In the genomic region with DNA sequence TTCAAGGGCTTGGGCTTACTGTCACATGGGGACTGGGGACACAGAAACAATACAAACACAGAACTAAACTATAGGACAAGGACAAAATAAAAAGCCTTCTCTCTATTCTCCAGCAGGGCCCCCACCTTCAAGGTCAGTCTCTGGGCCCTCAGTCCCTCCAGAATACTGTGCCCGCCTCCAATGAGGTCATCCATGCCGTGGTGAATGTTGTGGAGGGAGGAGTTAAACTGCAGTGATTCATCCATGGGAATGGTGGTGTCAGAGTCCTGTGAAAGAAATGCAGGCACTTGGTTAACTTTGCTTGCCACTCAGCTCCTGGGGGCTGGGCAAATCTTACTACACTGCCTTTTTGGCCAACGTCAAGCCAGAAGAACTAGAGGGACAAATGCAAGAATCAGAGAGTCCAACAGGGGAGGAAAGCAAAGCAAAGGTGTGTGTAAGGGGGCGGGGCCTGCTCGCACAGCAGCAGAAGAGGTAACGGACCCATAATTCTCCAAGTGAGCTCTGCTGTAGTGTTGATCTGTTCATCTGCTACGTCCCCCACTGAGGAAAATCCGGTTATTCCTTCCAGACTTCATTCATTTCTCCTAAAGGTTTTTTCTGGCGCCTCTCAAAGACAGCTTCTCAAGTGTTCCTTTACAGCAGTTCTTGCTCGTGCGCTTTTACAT, we compare ENCODE assay signal across 25 mouse cellular contexts. TPM values are rescaled to one million over a fixed set of nuclear protein-coding genes. Genes with fewer than 3 reads are reported as not detected.
DNase-seq lines count a peak whose midpoint lies in the region; ATAC-seq and TF ChIP-seq lines count a peak whose summit lies in the region.
"Had no signal": no experiment of that assay in that cellular context is flagged by ENCODE, and none has a peak within 500 bp of the region (broad histone marks: within the 10 kb centered on the region; RNA-seq: fewer than 3 reads in every experiment).

No protein-coding gene starts in this region.

- peaks cover 6% of the 10 kb centered on the region for H3K79me2 ChIP-seq in myocyte (ENCODE audit: control insufficient read depth, insufficient read depth)

- ATAC-seq in heart, embryonic 12.5 days (ENCODE audit: insufficient number of reproducible peaks, low FRiP score): peak; percentile 34; the same call in 1 of the 2 replicates
- ATAC-seq: forebrain, postnatal 0 days; inflammation-experienced regulatory T-cells, adult 6 months had no signal

- peak overlapping the region; percentile 57 for H3K27ac ChIP-seq in heart, embryonic 12.5 days (ENCODE audit: poor library complexity, severe bottlenecking)
- H3K27ac ChIP-seq in thymus, adult 2 months (ENCODE audit: control insufficient read depth, insufficient read depth, low read length): no peak overlapping the region
- H3K27ac ChIP-seq: kidney, postnatal 0 days had no signal

- peaks cover 45% of the 10 kb centered on the region for H3K4me1 ChIP-seq in heart, embryonic 12.5 days (replicated peaks)
- H3K4me1 ChIP-seq in thymus, adult 2 months (replicated peaks; ENCODE audit: control insufficient read depth, insufficient read depth, low read length): peaks cover 11% of the 10 kb centered on the region; the same call in 1 of the 2 replicates

- H3K4me3 ChIP-seq in heart, embryonic 12.5 days: no peak overlapping the region
- no peak overlapping the region for H3K4me3 ChIP-seq in myocyte
- H3K4me3 ChIP-seq in thymus, adult 2 months (ENCODE audit: control insufficient read depth, insufficient read depth, low read length): no peak overlapping the region
- H3K4me3 ChIP-seq: erythroblast, embryonic 14.5 days had no signal

- no peak for TF ChIP-seq CTCF in thymus, adult 2 months (IDR thresholded peaks at IDR 0.05; ENCODE audit: borderline replicate concordance, control insufficient read depth, extremely low read depth, insufficient read depth, low read length, poor library complexity)

- H3ac ChIP-seq in myocyte (ENCODE audit: control insufficient read depth, insufficient read length): no peak overlapping the region

- no peaks in the 10 kb centered on the region for H3K27me3 ChIP-seq in heart, embryonic 12.5 days (replicated peaks)
- no peaks in the 10 kb centered on the region for H3K27me3 ChIP-seq in myocyte (ENCODE audit: control insufficient read depth, insufficient read depth, insufficient read length)
- H3K27me3 ChIP-seq in thymus, adult 2 months (ENCODE audit: control insufficient read depth, insufficient read depth, low read length): no peaks in the 10 kb centered on the region

- intact Hi-C loops in heart, postnatal 36 days (cut with DNase I): no loop called here
- intact Hi-C loops in gastrocnemius, postnatal 14 days (cut with DNase I; ENCODE audit: low total_unique reads): no loop called here

- no peak for DNase-seq in heart, postnatal 36 days
- peak; percentile 81 for DNase-seq in NIH3T3 (ENCODE audit: low read depth)
- DNase-seq in adrenal gland, postnatal 14 days: peak; percentile 86
- DNase-seq in gastrocnemius, postnatal 14 days: no peak
- no peak for DNase-seq in thymus, adult 2 months
- DNase-seq in T-cell, adult 2 months (ENCODE audit: low spot score): no peak
- DNase-seq: cerebellum, postnatal 10 days; forebrain, postnatal 0 days; layer of hippocampus, adult 9-11 months; liver; lung, adult 18-20 months; midbrain, embryonic 14.5 days; thymus, postnatal 36 days had no signal

- TF ChIP-seq POLR2A in myocyte (IDR thresholded peaks at IDR 0.05; ENCODE audit: insufficient read length, low read depth): no peak
- TF ChIP-seq POLR2A in thymus, adult 2 months (IDR thresholded peaks at IDR 0.05; ENCODE audit: control insufficient read depth, extremely low read depth, insufficient read depth, low read length, poor library complexity): no peak

- 0 out of 2 replicates have a peak overlapping the region, but pooled peaks have one; percentile 17 for H3K9ac ChIP-seq in heart, embryonic 12.5 days
- H3K9ac ChIP-seq: forebrain, postnatal 0 days had no signal

- no peaks in the 10 kb centered on the region for H3K9me3 ChIP-seq in heart, embryonic 12.5 days (replicated peaks)
- H3K9me3 ChIP-seq: G1E had no signal

- peaks cover 85% of the 10 kb centered on the region for H3K36me3 ChIP-seq in heart, embryonic 12.5 days
- peaks cover 45% of the 10 kb centered on the region for H3K36me3 ChIP-seq in myocyte (ENCODE audit: control insufficient read depth, insufficient read depth)
- peaks cover 67% of the 10 kb centered on the region for H3K36me3 ChIP-seq in thymus, adult 2 months (ENCODE audit: control insufficient read depth, insufficient read depth, low read length)

- H3K4me2 ChIP-seq in heart, embryonic 12.5 days: no peak overlapping the region
- H3K4me2 ChIP-seq in myocyte (ENCODE audit: low read depth): peak overlapping the region; percentile 56

- 71% methylated on average over 11 of the region's 11 CpGs for WGBS in heart, embryonic 12.5 days
- WGBS in thymus, adult 2 months: 96% methylated on average over 11 of the region's 11 CpGs

TF ChIP-seq in myocyte, 11 proteins besides CTCF, POLR2A, EP300 and RAD21:
- TF ChIP-seq USF1 (IDR thresholded peaks at IDR 0.05; ENCODE audit: low read depth) (no peak), SRF (IDR thresholded peaks at IDR 0.05; ENCODE audit: control insufficient read depth, insufficient read length, low read depth) (no peak), E2F4 (IDR thresholded peaks at IDR 0.05; ENCODE audit: insufficient read depth) (no peak), MAX (IDR thresholded peaks at IDR 0.05; ENCODE audit: low read depth) (no peak), REST (IDR thresholded peaks at IDR 0.05; ENCODE audit: insufficient read depth, insufficient read length) (no peak), MYOD1 (IDR thresholded peaks at IDR 0.05; ENCODE audit: control insufficient read depth in 1 of 3, insufficient read length in 2 of 3, low read depth in 2 of 3) (no peak), POLR2AphosphoS2 (IDR thresholded peaks at IDR 0.05; ENCODE audit: insufficient read length, low read depth) (no peak), CEBPB (IDR thresholded peaks at IDR 0.05; ENCODE audit: insufficient read depth, poor library complexity, severe bottlenecking) (no peak), TCF3 (IDR thresholded peaks at IDR 0.05; ENCODE audit: insufficient read length, low read depth) (no peak), MYOG (IDR thresholded peaks at IDR 0.05; ENCODE audit: control insufficient read depth in 1 of 3, insufficient read depth in 1 of 3, insufficient read length in 2 of 3, low read depth in 2 of 3) (no peak), TCF12 (IDR thresholded peaks at IDR 0.05; ENCODE audit: insufficient read depth, poor library complexity, severe bottlenecking) (no peak)

RNA-seq across cellular contexts. Expression of gene Gosr2, which starts 13.9 kb away (rescaled TPM):
- 69.7 and 69.9 TPM in 2 replicates for polyA plus RNA-seq in heart, embryonic 12.5 days (2016; fragmentation: Nextera tagmentation; extraction: Ambion mirVana)
- total RNA-seq in heart, postnatal 36 days (2021): 10 to 100 TPM; 34.7 to 34.9 TPM
- 72.3 and 74.8 TPM in 2 replicates for total RNA-seq in adrenal gland, postnatal 14 days (2021)
- 73.9 TPM for polyA plus RNA-seq in myocyte (2012; fragmentation: generic; extraction: Trizol)
- total RNA-seq in gastrocnemius, postnatal 14 days (2021): 10 to 100 TPM; 40.0 to 43.5 TPM
- 99.8 and 101 TPM in 2 replicates for polyA plus RNA-seq in thymus, adult 2 months (2012; rRNA removed)

RNA-seq across cellular contexts. Expression of gene Rprml, which starts 34.4 kb away (rescaled TPM):
- polyA plus RNA-seq in heart, embryonic 12.5 days (2016; fragmentation: Nextera tagmentation; extraction: Ambion mirVana): 0.63 and 0.79 TPM in 2 replicates
- total RNA-seq in heart, postnatal 36 days (2021): not detected
- total RNA-seq in adrenal gland, postnatal 14 days (2021): not detected in 2 replicates
- polyA plus RNA-seq in myocyte (2012; fragmentation: generic; extraction: Trizol): 0.04 TPM
- total RNA-seq in gastrocnemius, postnatal 14 days (2021): not detected
- polyA plus RNA-seq in thymus, adult 2 months (2012; rRNA removed): 0.09 TPM in 1 of 2 replicates, not detected in the other
- total RNA-seq: G1E had no signal
- polyA plus RNA-seq: C2C12; erythroblast, embryonic 14.5 days; G1E; hindbrain, embryonic 11.5 days; inflammation-experienced regulatory T-cells, adult 6 months; spleen, adult 2 months; stomach, embryonic 16.5 days had no signal

RNA-seq across cellular contexts. Expression of gene Lyzl6, which starts 45.1 kb away (rescaled TPM):
- not detected in 2 replicates for polyA plus RNA-seq in heart, embryonic 12.5 days (2016; fragmentation: Nextera tagmentation; extraction: Ambion mirVana)
- total RNA-seq in heart, postnatal 36 days (2021): not detected
- total RNA-seq in adrenal gland, postnatal 14 days (2021): not detected in 2 replicates
- polyA plus RNA-seq in myocyte (2012; fragmentation: generic; extraction: Trizol): not detected
- not detected for total RNA-seq in gastrocnemius, postnatal 14 days (2021)
- polyA plus RNA-seq in thymus, adult 2 months (2012; rRNA removed): not detected in 2 replicates
- total RNA-seq: forebrain, postnatal 0 days; G1E; gastrocnemius, postnatal 4 days; left cerebral cortex, postnatal 25 days had no signal
- polyA plus RNA-seq: C2C12; erythroblast, embryonic 14.5 days; forebrain, postnatal 0 days; G1E; hindbrain, embryonic 11.5 days; inflammation-experienced regulatory T-cells, adult 6 months; kidney, postnatal 0 days; midbrain, embryonic 14.5 days; spleen, adult 2 months; stomach, embryonic 16.5 days had no signal

Comparison
In these comparisons a context has a peak if more than half of its experiments do, and no peak if none do; other contexts are left out.
1. DNase-seq: peak in NIH3T3 (single experiment) and adrenal gland, postnatal 14 days (single experiment); none in heart, postnatal 36 days (0 of 2), gastrocnemius, postnatal 14 days (single experiment), thymus, adult 2 months (single experiment) and T-cell, adult 2 months (single experiment).